8 mouse cellular contexts compared by ENCODE assay signal in the genomic region with DNA sequence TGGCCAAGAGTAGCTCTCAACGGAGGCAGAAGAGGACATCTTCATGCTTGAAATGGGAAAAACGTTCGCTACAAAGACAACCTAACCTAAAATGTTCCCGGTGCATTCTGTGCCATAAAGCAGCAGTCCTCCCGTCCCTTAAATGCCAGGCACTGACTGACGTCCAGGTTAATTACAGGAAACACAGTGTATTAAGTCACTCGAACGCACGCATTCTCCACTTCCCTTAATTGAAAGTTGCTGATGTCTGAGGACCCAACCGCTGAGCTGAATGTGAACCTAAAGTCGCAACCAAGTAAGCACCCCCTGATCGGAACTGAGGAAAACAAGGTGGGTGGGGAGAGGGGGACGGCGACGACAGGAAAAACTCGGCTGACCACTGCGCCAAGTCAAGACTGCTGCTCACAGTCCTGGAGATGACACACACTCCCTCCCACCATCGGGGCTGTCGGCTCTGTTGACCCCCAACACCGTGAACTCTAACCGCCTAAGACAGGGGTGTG. TPM values are rescaled to one million over a fixed set of nuclear protein-coding genes. Genes with fewer than 3 reads are reported as not detected.
DNase-seq lines count a peak whose midpoint lies in the region; ATAC-seq lines count a peak whose summit lies in the region.

No protein-coding gene starts in this region.

- H3K36me3 ChIP-seq in embryonic facial prominence, embryonic 10.5 days (replicated peaks), result peaks cover 20% of the 10 kb centered on the region
- no peaks in the 10 kb centered on the region for H3K36me3 ChIP-seq in hindbrain, embryonic 16.5 days (ENCODE audit: control insufficient read depth, insufficient read depth, low read length)
- no peaks in the 10 kb centered on the region for H3K36me3 ChIP-seq in midbrain, embryonic 11.5 days (ENCODE audit: control insufficient read depth, insufficient read depth, low read length)

- no peaks in the 10 kb centered on the region for H3K27me3 ChIP-seq in embryonic facial prominence, embryonic 10.5 days (replicated peaks; ENCODE audit: low read depth, poor library complexity, severe bottlenecking)
- no peaks in the 10 kb centered on the region for H3K27me3 ChIP-seq in hindbrain, embryonic 16.5 days (replicated peaks; ENCODE audit: control insufficient read depth, insufficient read depth, low read length)
- H3K27me3 ChIP-seq in midbrain, embryonic 11.5 days (ENCODE audit: control insufficient read depth, insufficient read depth, low read length), result no peaks in the 10 kb centered on the region

- WGBS in embryonic facial prominence, embryonic 10.5 days, result 4% methylated on average over 21 of the region's 21 CpGs
- 2% methylated on average over 21 of the region's 21 CpGs for WGBS in hindbrain, embryonic 16.5 days
- WGBS in midbrain, embryonic 11.5 days, result 5% methylated on average over 21 of the region's 21 CpGs

- peak; percentile 6 for DNase-seq in gastrocnemius, adult 18-20 months (ENCODE audit: low spot score)
- no peak for DNase-seq in gastrocnemius, postnatal 14 days
- peak; percentile 4 for DNase-seq in 3134 (ENCODE audit: extremely low read depth, insufficient read length, low spot score)
- DNase-seq in embryonic facial prominence, embryonic 10.5 days (ENCODE audit: low spot score), result no peak
- DNase-seq in midbrain, embryonic 11.5 days (ENCODE audit: low spot score, missing footprints), result peak; percentile 84
- DNase-seq in right cerebral cortex, adult 18-20 months, result no peak
- DNase-seq in left cerebral cortex, adult 9 months (ENCODE audit: low spot score in 2 of 2), result no peak

- H3K4me3 ChIP-seq in embryonic facial prominence, embryonic 10.5 days, result peak overlapping the region; percentile 82
- H3K4me3 ChIP-seq in hindbrain, embryonic 16.5 days (ENCODE audit: low read length), result peak overlapping the region; percentile 100
- H3K4me3 ChIP-seq in midbrain, embryonic 11.5 days (ENCODE audit: low read depth, low read length), result peak overlapping the region; percentile 94

- intact Hi-C loops in gastrocnemius, postnatal 14 days (cut with DNase I; ENCODE audit: low total_unique reads), result no loop called here

- peak overlapping the region; percentile 92 for H3K27ac ChIP-seq in embryonic facial prominence, embryonic 10.5 days (replicated peaks)
- H3K27ac ChIP-seq in hindbrain, embryonic 16.5 days (ENCODE audit: low read depth, low read length), result peak overlapping the region; percentile 76
- H3K27ac ChIP-seq in midbrain, embryonic 11.5 days (ENCODE audit: low read depth, low read length), result peak overlapping the region; percentile 73; the same call in 1 of the 2 replicates

- H3K9me3 ChIP-seq in embryonic facial prominence, embryonic 10.5 days, result no peaks in the 10 kb centered on the region
- no peaks in the 10 kb centered on the region for H3K9me3 ChIP-seq in hindbrain, embryonic 16.5 days (ENCODE audit: control insufficient read depth, low read length)
- no peaks in the 10 kb centered on the region for H3K9me3 ChIP-seq in midbrain, embryonic 11.5 days (ENCODE audit: control insufficient read depth, low read length)

- peak overlapping the region; percentile 95 for H3K4me2 ChIP-seq in hindbrain, embryonic 16.5 days (ENCODE audit: low read length)
- H3K4me2 ChIP-seq in midbrain, embryonic 11.5 days, result peak overlapping the region; percentile 75

- H3K9ac ChIP-seq in hindbrain, embryonic 16.5 days (ENCODE audit: low read depth, low read length), result peak overlapping the region; percentile 91
- H3K9ac ChIP-seq in midbrain, embryonic 11.5 days (ENCODE audit: low read length), result peak overlapping the region; percentile 91

- ATAC-seq in hindbrain, embryonic 16.5 days, result no peak
- peak; percentile 5; the same call in 1 of the 2 replicates for ATAC-seq in midbrain, embryonic 11.5 days (ENCODE audit: low FRiP score)

- peaks cover 28% of the 10 kb centered on the region for H3K4me1 ChIP-seq in embryonic facial prominence, embryonic 10.5 days
- H3K4me1 ChIP-seq in hindbrain, embryonic 16.5 days (ENCODE audit: control insufficient read depth, insufficient read depth, low read depth, low read length), result peaks cover 19% of the 10 kb centered on the region
- peaks cover 15% of the 10 kb centered on the region for H3K4me1 ChIP-seq in midbrain, embryonic 11.5 days (ENCODE audit: control insufficient read depth, insufficient read depth, low read length)

RNA-seq across cellular contexts. Expression of gene Stx12, which starts 0.7 kb away (rescaled TPM):
- total RNA-seq in gastrocnemius, adult 18-20 months (2021), result 10 to 100 TPM; 24.6 to 26.5 TPM
- total RNA-seq in gastrocnemius, postnatal 14 days (2021), result 10 to 100 TPM; 23.3 to 24.3 TPM
- 53.5 and 58.7 TPM in 2 replicates for polyA plus RNA-seq in embryonic facial prominence, embryonic 10.5 days (2016; fragmentation: Nextera tagmentation; extraction: Ambion mirVana)
- 151 and 156 TPM in 2 replicates for polyA plus RNA-seq in hindbrain, embryonic 16.5 days (2015; fragmentation: Nextera tagmentation; extraction: Ambion mirVana)
- 96.4 and 99.8 TPM in 2 replicates for polyA plus RNA-seq in midbrain, embryonic 11.5 days (2014; fragmentation: Nextera tagmentation; extraction: Ambion mirVana)

RNA-seq across cellular contexts. Expression of gene Fam76a, which starts 38.7 kb away (rescaled TPM):
- total RNA-seq in gastrocnemius, adult 18-20 months (2021), result 10 to 100 TPM; 23.5 to 23.9 TPM
- total RNA-seq in gastrocnemius, postnatal 14 days (2021), result 10 to 100 TPM; 21.2 to 27.4 TPM
- 31.0 and 32.1 TPM in 2 replicates for polyA plus RNA-seq in embryonic facial prominence, embryonic 10.5 days (2016; fragmentation: Nextera tagmentation; extraction: Ambion mirVana)
- polyA plus RNA-seq in hindbrain, embryonic 16.5 days (2015; fragmentation: Nextera tagmentation; extraction: Ambion mirVana), result 33.5 and 40.6 TPM in 2 replicates
- polyA plus RNA-seq in midbrain, embryonic 11.5 days (2014; fragmentation: Nextera tagmentation; extraction: Ambion mirVana), result 30.1 and 31.7 TPM in 2 replicates

RNA-seq across cellular contexts. Expression of gene Ppp1r8, which starts 40.6 kb away (rescaled TPM):
- total RNA-seq in gastrocnemius, adult 18-20 months (2021), result 10 to 100 TPM; 14.6 to 15.7 TPM
- 10 to 100 TPM; 16.3 to 17.5 TPM for total RNA-seq in gastrocnemius, postnatal 14 days (2021)
- polyA plus RNA-seq in embryonic facial prominence, embryonic 10.5 days (2016; fragmentation: Nextera tagmentation; extraction: Ambion mirVana), result 80.3 and 81.8 TPM in 2 replicates
- polyA plus RNA-seq in hindbrain, embryonic 16.5 days (2015; fragmentation: Nextera tagmentation; extraction: Ambion mirVana), result 58.3 and 59.4 TPM in 2 replicates
- 118 and 119 TPM in 2 replicates for polyA plus RNA-seq in midbrain, embryonic 11.5 days (2014; fragmentation: Nextera tagmentation; extraction: Ambion mirVana)

Comparison
In these comparisons a context has a peak if more than half of its experiments do, and no peak if none do; other contexts are left out.
1. DNase-seq: peak in gastrocnemius, adult 18-20 months (single experiment), 3134 (single experiment) and midbrain, embryonic 11.5 days (single experiment); none in gastrocnemius, postnatal 14 days (single experiment), embryonic facial prominence, embryonic 10.5 days (single experiment), right cerebral cortex, adult 18-20 months (single experiment) and left cerebral cortex, adult 9 months (0 of 2).
2. Peak in every context shown above with its lines, with median percentiles within 50 percentile points of each other: H3K27ac ChIP-seq and H3K4me3 ChIP-seq.